Mouse (Mus musculus) forebrain, embryonic 16.5 days (tissue): ENCODE results near the gene Pspn. TPM values are rescaled to one million over a fixed set of nuclear protein-coding genes. Genes with fewer than 3 reads are reported as not detected.

Experiments used
- ATAC-seq: fragments of 200-750 bp; cut with Nextera tagmentation; 2 replicates; pipeline ENCODE4 v1.8.0; 2017; ENCODE audit warnings: mild to moderate bottlenecking, moderate library complexity
- H3K27ac ChIP-seq: fragments of 300-500 bp; sonication (generic); 2 replicates; pipeline ENCODE4 v1.5.1; 2014; ENCODE audit warnings: low read length, control low read depth
- H3K27me3 ChIP-seq: fragments of 300-500 bp; sonication (generic); replicated peaks from 2 replicates; pipeline ENCODE4 v1.6.1; 2014; ENCODE audit warnings: low read length; ENCODE audit not compliant: control insufficient read depth, insufficient read depth
- H3K36me3 ChIP-seq: fragments of 300-500 bp; sonication (generic); 2 replicates; pipeline ENCODE4 v1.6.1; 2014; ENCODE audit not compliant: control insufficient read depth, insufficient read depth
- H3K4me1 ChIP-seq: fragments of 300-500 bp; sonication (generic); replicated peaks from 2 replicates; pipeline ENCODE4 v1.6.1; 2014; ENCODE audit warnings: low read length; ENCODE audit not compliant: control insufficient read depth, insufficient read depth
- H3K4me2 ChIP-seq: fragments of 300-500 bp; sonication (generic); 2 replicates; pipeline ENCODE4 v1.6.1; 2014; ENCODE audit warnings: mild to moderate bottlenecking, low read length, control low read depth
- H3K4me3 ChIP-seq: fragments of 300-500 bp; sonication (generic); replicated peaks from 2 replicates; pipeline ENCODE4 v1.5.1; 2014; ENCODE audit warnings: mild to moderate bottlenecking, low read length, control low read depth
- H3K9ac ChIP-seq: fragments of 300-500 bp; sonication (generic); replicated peaks from 2 replicates; pipeline ENCODE4 v1.6.1; 2014; ENCODE audit warnings: low read depth, low read length, control low read depth
- H3K9me3 ChIP-seq: fragments of 300-500 bp; sonication (generic); 2 replicates; pipeline ENCODE4 v1.6.1; 2016; ENCODE audit warnings: low read length; ENCODE audit not compliant: control insufficient read depth
- WGBS: fragments of 180-500 bp; shearing (Covaris S2); extraction: QIAGEN DNeasy Blood & Tissue Kit; methylation state at CpG from one replicate; pipeline ENCODE4 v1.1.7; 2014; 5-methylcytosine and 5-hydroxymethylcytosine counted together
- polyA plus RNA-seq: library from polyadenylated mRNA; unstranded; fragments of >200 nt; fragmentation: Nextera tagmentation; extraction: Ambion mirVana; gene quantifications from 2 replicates; pipeline ENCODE4 v1.2.1, GENCODE M21; 2015

Gene Pspn
- polyA plus RNA-seq, 1 experiment from 2014 or later: 1.0 TPM

DNA sequence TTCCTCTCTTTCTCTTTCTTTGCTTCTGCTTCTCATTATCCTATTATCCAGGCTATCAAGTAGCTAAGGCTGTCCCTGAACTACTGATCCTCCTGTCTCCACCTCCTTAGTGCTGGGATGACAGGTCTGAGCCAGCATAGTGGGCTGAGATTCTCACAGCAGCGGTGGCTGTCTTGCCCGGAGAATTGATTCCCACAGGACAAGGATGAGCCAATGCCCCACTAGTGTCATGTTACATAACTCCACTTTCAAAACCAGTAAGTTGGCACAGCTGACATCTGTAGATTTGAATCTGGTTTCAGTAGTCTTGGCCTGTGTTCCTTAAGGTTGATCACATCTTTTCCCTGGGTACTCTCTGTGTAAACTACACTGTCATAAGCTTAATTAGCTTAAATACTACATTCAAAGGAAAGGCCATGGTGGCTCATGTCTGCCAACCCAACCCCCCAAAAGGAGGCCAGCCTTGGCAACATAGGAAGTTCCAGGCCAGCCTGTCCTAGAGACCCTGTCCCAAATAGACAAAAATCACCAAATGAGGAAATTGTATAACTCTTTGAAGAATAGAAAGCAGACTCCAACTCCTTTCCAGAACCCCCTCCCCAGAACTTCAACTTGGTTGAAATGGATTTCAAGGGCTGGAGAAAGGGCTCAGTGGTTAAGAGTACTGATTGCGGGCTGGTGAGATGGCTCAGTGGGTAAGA, 13.6 kb downstream of the Pspn start:
- Histone ChIP-seq H3K9ac (no peak overlapping the region), H3K4me1 (peaks cover 9% of the 10 kb centered on the region), H3K4me2 (no peak overlapping the region), H3K27me3 (no peaks in the 10 kb centered on the region), H3K27ac (no peak overlapping the region), H3K4me3 (no peak overlapping the region), H3K9me3 (no peaks in the 10 kb centered on the region), H3K36me3 (no peaks in the 10 kb centered on the region)
- ATAC-seq: no peak
- WGBS: 91% methylated on average over 3 of the region's 3 CpGs

DNA sequence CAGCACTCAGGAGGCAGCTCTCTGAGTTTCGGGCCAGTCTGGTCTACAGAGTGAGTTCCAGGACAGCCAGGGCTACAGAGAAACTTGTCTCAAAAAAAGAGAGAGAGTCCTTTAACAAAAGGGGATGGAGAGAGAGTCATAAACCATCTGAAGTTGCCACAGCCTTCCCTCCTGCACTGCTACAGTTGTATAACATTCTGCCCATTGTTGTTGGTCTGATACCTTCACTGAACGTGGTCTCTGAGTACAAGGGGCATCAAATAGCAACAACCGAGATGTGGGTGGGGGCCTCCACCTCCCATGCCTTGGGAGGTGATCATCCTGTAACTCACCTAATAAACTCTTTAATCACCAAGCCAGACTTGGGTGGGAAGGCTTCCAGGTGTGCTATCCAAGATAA, 14.2 kb downstream of the Pspn start:
- no peaks in the 10 kb centered on the region for H3K27me3 ChIP-seq
- WGBS: 78% methylated on average over 3 of the region's 3 CpGs
- H3K4me3 ChIP-seq: no peak overlapping the region
- peaks cover 3% of the 10 kb centered on the region for H3K4me1 ChIP-seq
- ATAC-seq: no peak
- H3K9ac ChIP-seq: no peak overlapping the region
- no peaks in the 10 kb centered on the region for H3K9me3 ChIP-seq
- no peaks in the 10 kb centered on the region for H3K36me3 ChIP-seq
- H3K4me2 ChIP-seq: no peak overlapping the region
- H3K27ac ChIP-seq: no peak overlapping the region

DNA sequence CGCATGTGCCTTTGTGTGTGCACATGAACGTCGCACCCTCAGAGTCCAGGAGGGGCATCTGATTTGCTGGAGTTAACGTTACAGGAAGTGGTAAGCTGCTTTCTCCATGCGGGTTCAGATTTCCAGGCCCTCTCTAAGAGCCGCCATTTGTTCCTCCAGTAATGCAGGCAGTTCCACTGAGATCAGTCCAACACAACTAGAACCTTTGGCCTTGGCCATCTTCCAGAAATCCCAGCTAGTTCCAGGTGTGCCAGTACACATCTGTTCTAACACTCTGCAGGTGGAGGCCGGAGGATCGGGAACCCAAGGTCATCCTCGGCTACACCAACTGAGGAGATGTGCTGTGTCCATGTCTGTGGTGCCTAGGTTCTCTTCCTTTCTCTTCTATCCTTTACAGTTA, 14.9 kb downstream of the Pspn start:
- Histone ChIP-seq H3K4me3 (no peak overlapping the region), H3K9ac (no peak overlapping the region), H3K27me3 (no peaks in the 10 kb centered on the region), H3K27ac (no peak overlapping the region), H3K9me3 (no peaks in the 10 kb centered on the region), H3K4me2 (no peak overlapping the region), H3K4me1 (peaks cover 3% of the 10 kb centered on the region; the same call in 1 of the 2 replicates), H3K36me3 (no peaks in the 10 kb centered on the region)
- 84% methylated on average over 9 of the region's 9 CpGs for WGBS
- no peak for ATAC-seq

DNA sequence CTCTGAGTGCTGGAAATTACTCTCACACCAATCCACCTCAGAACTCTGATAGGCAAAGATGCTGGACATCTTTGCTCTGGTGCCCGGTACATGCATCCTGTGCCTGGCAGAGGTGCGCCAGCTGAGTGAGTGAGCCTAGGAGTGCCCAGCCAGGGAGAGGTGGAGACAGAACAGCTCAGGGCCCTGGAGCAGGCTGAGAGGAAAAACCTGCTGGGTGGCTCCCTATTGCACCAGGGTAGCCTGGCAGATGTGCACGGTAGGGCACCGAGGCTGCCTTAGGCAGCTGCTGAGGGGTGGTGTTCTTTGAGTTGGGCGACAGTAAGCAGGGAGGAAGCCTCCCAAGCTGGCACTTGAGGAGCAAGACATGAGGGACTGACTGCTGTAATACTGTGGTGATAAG, 17.8 kb downstream of the Pspn start, which contains the start of gene Acer1:
TSS of gene Acer1 (minus strand) at position 114 of the 400 bp plus-strand sequence.
- 78% methylated on average over 5 of the region's 5 CpGs for WGBS
- no peak for ATAC-seq
- Histone ChIP-seq H3K9me3 (no peaks in the 10 kb centered on the region), H3K27me3 (no peaks in the 10 kb centered on the region), H3K4me3 (no peak within 1 kb of the TSS), H3K4me1 (no peaks in the 10 kb centered on the region), H3K36me3 (no peaks in the 10 kb centered on the region), H3K27ac (no peak within 1 kb of the TSS), H3K9ac (no peak within 1 kb of the TSS), H3K4me2 (no peak within 1 kb of the TSS)

DNA sequence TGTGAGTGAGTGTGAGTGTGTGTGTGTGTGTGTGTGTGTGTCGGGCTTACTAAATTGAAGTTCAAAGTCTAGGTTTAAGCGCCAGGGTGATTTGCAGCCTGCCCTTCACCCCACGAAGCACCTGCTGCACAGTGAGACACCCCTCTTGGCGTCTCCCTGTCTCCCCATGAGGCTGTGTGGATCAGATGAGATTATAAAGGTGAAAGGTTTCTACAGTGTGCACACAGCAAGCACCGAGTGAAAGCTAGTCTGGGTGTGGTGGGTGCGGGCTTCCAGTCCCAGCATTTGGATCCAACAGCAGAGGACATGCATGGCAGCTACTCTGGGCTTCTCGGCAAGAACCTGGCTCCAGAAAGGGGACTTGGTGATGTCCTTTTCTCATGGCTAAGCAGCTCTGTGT, 18.8 kb downstream of the Pspn start:
- H3K36me3 ChIP-seq: no peaks in the 10 kb centered on the region
- H3K27me3 ChIP-seq: no peaks in the 10 kb centered on the region
- H3K9me3 ChIP-seq: no peaks in the 10 kb centered on the region
- no peak overlapping the region for H3K9ac ChIP-seq
- no peak overlapping the region for H3K4me2 ChIP-seq
- no peaks in the 10 kb centered on the region for H3K4me1 ChIP-seq
- WGBS: 86% methylated on average over 7 of the region's 7 CpGs
- H3K27ac ChIP-seq: no peak overlapping the region
- no peak for ATAC-seq
- H3K4me3 ChIP-seq: no peak overlapping the region

DNA sequence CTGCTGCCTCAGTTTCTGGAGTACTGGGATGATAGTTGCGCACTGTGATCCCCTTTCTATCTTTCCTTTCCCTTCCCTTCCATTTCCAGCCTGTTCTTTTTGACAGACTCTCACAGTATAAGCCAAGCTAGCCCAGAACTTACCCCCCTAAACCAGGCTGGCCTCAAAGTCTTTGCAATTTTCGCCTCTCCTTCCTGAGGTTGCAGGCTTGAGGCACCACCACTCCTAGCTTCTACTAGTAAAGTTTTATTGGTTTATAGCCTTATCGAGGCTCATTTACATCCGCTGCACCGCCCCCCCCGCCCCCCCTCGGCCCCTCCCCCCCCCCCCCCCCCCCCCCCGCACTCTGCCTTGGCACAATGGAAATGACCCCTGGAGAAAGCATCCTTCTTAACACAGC, 20.3 kb downstream of the Pspn start:
- H3K9ac ChIP-seq: no peak overlapping the region
- H3K27me3 ChIP-seq: no peaks in the 10 kb centered on the region
- H3K4me1 ChIP-seq: no peaks in the 10 kb centered on the region
- H3K9me3 ChIP-seq: no peaks in the 10 kb centered on the region
- no peaks in the 10 kb centered on the region for H3K36me3 ChIP-seq
- H3K4me3 ChIP-seq: no peak overlapping the region
- no peak overlapping the region for H3K27ac ChIP-seq
- 48% methylated on average over 5 of the region's 8 CpGs for WGBS
- H3K4me2 ChIP-seq: no peak overlapping the region
- ATAC-seq: no peak

DNA sequence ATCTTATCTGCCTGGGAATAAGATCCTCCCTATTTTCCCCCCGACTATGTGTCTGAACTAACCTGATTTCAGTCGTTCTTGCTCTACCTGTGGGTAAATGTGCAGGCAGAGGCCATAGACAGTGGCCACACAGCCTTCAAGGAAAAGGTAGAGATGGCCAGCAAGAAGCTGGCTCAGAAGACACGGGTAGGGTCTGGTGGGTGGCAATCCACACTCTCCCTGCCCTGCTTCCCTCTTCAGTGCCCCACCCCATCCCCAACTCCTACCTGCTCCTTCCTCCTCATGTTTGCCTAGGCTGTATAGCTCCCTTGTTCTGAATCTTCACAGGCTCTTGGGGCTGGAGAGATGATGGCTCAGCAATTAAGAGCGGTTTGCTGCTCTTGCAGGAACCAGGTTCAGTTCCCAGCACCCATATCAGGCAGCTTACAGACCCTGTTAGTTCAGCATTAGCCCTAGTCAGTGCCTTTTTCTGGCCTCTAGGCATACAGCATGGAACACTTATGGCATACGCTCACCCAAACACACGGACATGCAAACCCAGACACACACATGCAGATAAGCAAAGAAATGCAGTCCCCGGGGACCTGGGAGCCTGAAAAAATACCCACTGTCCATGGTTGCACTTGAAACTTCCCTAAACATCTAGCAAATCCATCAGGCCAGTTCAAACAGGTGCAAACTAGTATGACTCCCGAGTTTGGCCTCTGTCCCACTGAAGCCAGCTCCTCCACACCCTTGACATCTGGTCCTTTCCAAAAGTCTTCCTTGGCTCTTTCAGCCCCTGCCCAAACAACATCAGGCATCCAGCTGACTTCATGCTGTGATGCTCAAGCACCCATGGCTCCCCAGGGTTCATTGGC, 23.1 kb downstream of the Pspn start:
- H3K36me3 ChIP-seq: no peaks in the 10 kb centered on the region
- 72% methylated on average over 8 of the region's 8 CpGs for WGBS
- no peaks in the 10 kb centered on the region for H3K4me1 ChIP-seq
- no peak for ATAC-seq
- H3K27ac ChIP-seq: no peak overlapping the region
- no peak overlapping the region for H3K4me2 ChIP-seq
- no peak overlapping the region for H3K4me3 ChIP-seq
- no peaks in the 10 kb centered on the region for H3K27me3 ChIP-seq
- H3K9me3 ChIP-seq: no peaks in the 10 kb centered on the region
- no peak overlapping the region for H3K9ac ChIP-seq

DNA sequence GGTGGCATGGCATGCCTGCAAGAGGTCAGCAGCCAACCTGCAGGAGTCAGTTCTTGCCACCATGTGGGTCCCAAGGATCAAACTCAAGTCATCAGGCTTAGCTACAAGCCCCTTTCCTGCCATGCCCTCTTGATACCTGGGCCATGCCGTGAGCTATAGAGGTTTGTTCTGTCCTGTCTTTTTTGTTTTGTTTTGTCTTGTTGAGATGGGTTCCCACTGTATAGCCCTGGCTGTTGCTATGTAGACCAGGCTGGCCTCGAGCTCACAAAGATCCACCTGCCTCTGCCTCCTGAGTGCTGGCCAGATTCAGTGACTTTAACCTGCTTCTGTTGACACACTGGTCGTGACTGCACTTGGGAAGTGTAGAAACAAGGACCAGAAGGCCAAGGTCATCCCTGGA, 24.4 kb downstream of the Pspn start:
- no peak overlapping the region for H3K27ac ChIP-seq
- no peak for ATAC-seq
- H3K36me3 ChIP-seq: no peaks in the 10 kb centered on the region
- no peak overlapping the region for H3K9ac ChIP-seq
- H3K27me3 ChIP-seq: no peaks in the 10 kb centered on the region
- no peaks in the 10 kb centered on the region for H3K9me3 ChIP-seq
- 71% methylated on average over 3 of the region's 3 CpGs for WGBS
- no peak overlapping the region for H3K4me3 ChIP-seq
- H3K4me2 ChIP-seq: no peak overlapping the region
- H3K4me1 ChIP-seq: no peaks in the 10 kb centered on the region

DNA sequence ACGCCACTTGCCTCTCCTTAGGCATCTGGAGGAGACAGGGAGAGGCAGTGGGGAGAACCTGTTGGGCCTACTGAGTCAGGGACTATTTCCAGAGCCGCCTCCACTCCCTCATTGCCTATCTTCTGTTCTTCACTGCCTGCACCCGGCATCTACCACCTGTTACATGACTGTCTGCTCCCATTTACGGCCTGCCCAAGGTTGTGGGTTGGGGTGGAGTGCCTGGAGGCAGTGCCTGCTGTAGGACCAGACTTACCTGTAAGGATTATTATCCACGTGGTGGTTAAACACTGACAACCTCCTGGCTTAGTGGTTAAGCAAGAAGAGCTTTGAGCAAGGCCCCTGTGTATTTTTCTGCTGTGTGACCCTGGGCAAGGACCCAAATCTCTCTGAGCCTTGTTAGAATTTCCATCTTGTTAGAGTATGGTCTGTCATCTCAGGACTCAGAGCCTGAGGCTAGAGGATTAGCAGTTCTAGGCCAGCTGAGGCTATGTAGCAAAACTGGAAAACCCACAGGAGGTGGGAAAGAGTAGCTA, 25.0 kb downstream of the Pspn start:
- ATAC-seq: no peak
- Histone ChIP-seq H3K9me3 (no peaks in the 10 kb centered on the region), H3K27me3 (0 out of 2 replicates have a peak, but pooled peaks cover 2% of the 10 kb centered on the region), H3K4me2 (no peak overlapping the region), H3K4me3 (no peak overlapping the region), H3K27ac (no peak overlapping the region), H3K4me1 (no peaks in the 10 kb centered on the region), H3K9ac (no peak overlapping the region), H3K36me3 (no peaks in the 10 kb centered on the region)
- WGBS: 77% methylated on average over 5 of the region's 5 CpGs
